Mouse (Mus musculus) MEL (cell line): ENCODE results near the gene Fbxo4. TPM values are rescaled to one million over a fixed set of nuclear protein-coding genes. Genes with fewer than 3 reads are reported as not detected.

Source experiments
- DNase-seq: peaks from one replicate; pipeline ENCODE4 v3.0.0; 2011; ENCODE audit warnings: low read depth, low spot score
- H3K27ac ChIP-seq: 2 replicates; pipeline ENCODE4 v1.5.1; 2012; ENCODE audit warnings: low read depth, mild to moderate bottlenecking, control low read depth, low read length, moderate library complexity; ENCODE audit not compliant: control insufficient read depth
- H3K27me3 ChIP-seq, 2 experiments: fragments of 150-350 bp in 1 of 2; sonication (generic) in 1 of 2; 2 replicates each; pipeline ENCODE4 v1.6.1; 2012; ENCODE audit warnings: low read length in 2 of 2, mild to moderate bottlenecking in 2 of 2, improper control_type of control experiment in 1 of 2, moderate library complexity in 1 of 2; ENCODE audit not compliant: insufficient read depth in 2 of 2, control insufficient read depth in 1 of 2
- H3K36me3 ChIP-seq, 2 experiments: 2 replicates each; pipeline ENCODE4 v1.6.1; 2012 to 2014; ENCODE audit warnings: low read length in 2 of 2, improper control_type of control experiment in 1 of 2, inconsistent platforms in 1 of 2, mild to moderate bottlenecking in 1 of 2; ENCODE audit not compliant: insufficient read depth in 2 of 2, control insufficient read depth in 1 of 2
- H3K4me1 ChIP-seq, 2 experiments: fragments of 150-350 bp in 1 of 2; sonication (generic) in 1 of 2; 2 replicates each; pipeline ENCODE4 v1.6.1; 2012; ENCODE audit warnings: low read length in 2 of 2, improper control_type of control experiment in 1 of 2, mild to moderate bottlenecking in 1 of 2; ENCODE audit not compliant: insufficient read depth in 2 of 2, control insufficient read depth in 1 of 2
- H3K4me3 ChIP-seq, 2 experiments: fragments of 150-350 bp in 1 of 2; sonication (generic) in 1 of 2; 2 replicates each; pipeline ENCODE4 v1.5.1; 2012; ENCODE audit warnings: low read depth in 2 of 2, low read length in 2 of 2, mild to moderate bottlenecking in 2 of 2, moderate library complexity in 2 of 2, control low read depth in 1 of 2, improper control_type of control experiment in 1 of 2; ENCODE audit not compliant: control insufficient read depth in 1 of 2, insufficient read depth in 1 of 2
- H3K79me2 ChIP-seq: 2 replicates; pipeline ENCODE4 v1.6.1; 2012; ENCODE audit warnings: mild to moderate bottlenecking, low read length, moderate library complexity; ENCODE audit not compliant: control insufficient read depth, poor library complexity, insufficient read depth
- H3K9ac ChIP-seq: 2 replicates; pipeline ENCODE4 v1.6.1; 2012; ENCODE audit warnings: low read depth, mild to moderate bottlenecking, control low read depth, low read length, moderate library complexity; ENCODE audit not compliant: control insufficient read depth, poor library complexity, severe bottlenecking
- H3K9me3 ChIP-seq: fragments of 150-350 bp; sonication (generic); replicated peaks from 2 replicates; pipeline ENCODE4 v1.6.1; 2012; ENCODE audit warnings: mild to moderate bottlenecking, low read length, improper control_type of control experiment, moderate library complexity; ENCODE audit not compliant: insufficient read depth
- CHD1 ChIP-seq: IDR thresholded peaks from 2 replicates; pipeline ENCODE4 v1.6.1; 2012; ENCODE audit warnings: low read depth, mild to moderate bottlenecking, inconsistent platforms, low read length, improper control_type of control experiment
- CHD2 ChIP-seq: IDR thresholded peaks from 2 replicates; pipeline ENCODE4 v1.6.1; 2011; ENCODE audit warnings: low read length, improper control_type of control experiment
- ELF1 ChIP-seq: IDR thresholded peaks from 2 replicates; pipeline ENCODE4 v1.6.1; 2014; ENCODE audit warnings: low read depth, mild to moderate bottlenecking, inconsistent platforms, low read length, improper control_type of control experiment, moderate library complexity
- GATA1 ChIP-seq: IDR thresholded peaks from 2 replicates; pipeline ENCODE4 v1.6.1; 2011; ENCODE audit warnings: low read depth, low read length, improper control_type of control experiment
- JUND ChIP-seq: IDR thresholded peaks from 2 replicates; pipeline ENCODE4 v1.6.1; 2011; ENCODE audit warnings: low read depth, mild to moderate bottlenecking, improper control_type of control experiment, low read length
- KAT2A ChIP-seq: conservative IDR thresholded peaks from 2 replicates; pipeline ENCODE4 v1.6.1; 2012; ENCODE audit warnings: low read depth, low read length, improper control_type of control experiment, inconsistent platforms
- MAFK ChIP-seq: IDR thresholded peaks from 2 replicates; pipeline ENCODE4 v1.6.1; 2011; ENCODE audit warnings: low read depth, mild to moderate bottlenecking, low read length, improper control_type of control experiment, borderline replicate concordance
- MAX ChIP-seq: IDR thresholded peaks from 2 replicates; pipeline ENCODE4 v1.6.1; 2011; ENCODE audit warnings: low read length, improper control_type of control experiment
- MAZ ChIP-seq: IDR thresholded peaks from 2 replicates; pipeline ENCODE4 v1.6.1; 2012; ENCODE audit warnings: low read depth, mild to moderate bottlenecking, inconsistent platforms, low read length, improper control_type of control experiment
- MEF2A ChIP-seq: IDR thresholded peaks from 2 replicates; pipeline ENCODE4 v1.6.1; 2014; ENCODE audit warnings: low read depth, mild to moderate bottlenecking, inconsistent platforms, low read length, improper control_type of control experiment; ENCODE audit not compliant: poor library complexity, insufficient replicate concordance, severe bottlenecking; ENCODE audit errors: extremely low read depth
- MXI1 ChIP-seq: IDR thresholded peaks from 2 replicates; pipeline ENCODE4 v1.6.1; 2011; ENCODE audit warnings: mild to moderate bottlenecking, low read depth, low read length, improper control_type of control experiment
- NELFE ChIP-seq: IDR thresholded peaks from 2 replicates; pipeline ENCODE4 v1.6.1; 2011; ENCODE audit warnings: low read depth, low read length, improper control_type of control experiment
- NRF1 ChIP-seq: IDR thresholded peaks from 2 replicates; pipeline ENCODE4 v1.6.1; 2014; ENCODE audit warnings: low read depth, mild to moderate bottlenecking, inconsistent platforms, low read length, improper control_type of control experiment, moderate library complexity; ENCODE audit not compliant: poor library complexity, insufficient read depth, severe bottlenecking
- SIN3A ChIP-seq: IDR thresholded peaks from 2 replicates; pipeline ENCODE4 v1.6.1; 2012; ENCODE audit warnings: low read length, improper control_type of control experiment, inconsistent platforms
- TAL1 ChIP-seq: IDR thresholded peaks from 2 replicates; pipeline ENCODE4 v1.6.1; 2012; ENCODE audit warnings: mild to moderate bottlenecking, inconsistent platforms, low read length, moderate library complexity, mixed read lengths
- TBP ChIP-seq: IDR thresholded peaks from 2 replicates; pipeline ENCODE4 v1.8.0; 2011; ENCODE audit warnings: low read depth, low read length, improper control_type of control experiment
- ZC3H11A ChIP-seq: IDR thresholded peaks from 2 replicates; pipeline ENCODE4 v1.6.1; 2012; ENCODE audit warnings: low read depth, mild to moderate bottlenecking, inconsistent platforms, low read length, improper control_type of control experiment
- ZNF384 ChIP-seq: IDR thresholded peaks from 2 replicates; pipeline ENCODE4 v1.6.1; 2012; ENCODE audit warnings: low read depth, mild to moderate bottlenecking, inconsistent platforms, low read length, improper control_type of control experiment
- polyA plus RNA-seq, 2 experiments: library from polyadenylated mRNA; stranded (reverse) in 1 of 2; unstranded in 1 of 2; fragments of >175 nt in 1 of 2; fragments of >200 nt in 1 of 2; gene quantifications; 2 replicates each; pipeline versions ENCODE4 v1.2.1 to v1.2.4; 2012; ENCODE audit warnings: low replicate concordance in 2 of 2, low read depth in 1 of 2; ENCODE audit not compliant: insufficient read length in 2 of 2, insufficient read depth in 1 of 2, missing spikeins in 1 of 2
- total RNA-seq: library from RNA; depleted of rRNA; stranded (reverse); fragments of 300-350 nt; gene quantifications from 2 replicates; pipeline ENCODE4 v1.2.3, GENCODE M21; 2012

Fbxo4 gene
- total and polyA plus RNA-seq, 3 experiments, result 7.4 to 8.0 TPM; not detected in 1

- TF ChIP-seq ZC3H11A (no peak), NELFE (peak; percentile 54), MEF2A (no peak), TAL1 (no peak)
- TF ChIP-seq, all 39 proteins: peak for 12
These were observed at the start of gene Fbxo4 (continued) for GRCm38 (mm10) chr15:3979061-3979848.

- DNase-seq, result no peak
- no peak overlapping the region for H3K27ac ChIP-seq
- H3K4me1 ChIP-seq, result peaks cover 0 to 13% of the 10 kb centered on the region in 2 experiments; a peak in 2 of 4 replicates
These were observed 49.6 kb upstream of the Fbxo4 start for GRCm38 (mm10) chr15:4028960-4029359.

GRCm38 (mm10) chr15:4028411-4028700 lies 49.0 kb upstream of the Fbxo4 start:
- Histone ChIP-seq H3K9me3 (no peaks in the 10 kb centered on the region), H3K27ac (no peak overlapping the region), H3K36me3 (peaks cover 0 to 4% of the 10 kb centered on the region in 2 experiments; a peak in 2 of 4 replicates), H3K27me3 (no peaks in the 10 kb centered on the region), H3K4me1 (peaks cover 0 to 13% of the 10 kb centered on the region in 2 experiments; a peak in 2 of 4 replicates), H3K4me3 (no peak overlapping the region), H3K79me2 (peaks cover 28% of the 10 kb centered on the region), H3K9ac (no peak overlapping the region)
- DNase-seq, result no peak
- TF ChIP-seq GATA1 (no peak), SIN3A (no peak), ELF1 (no peak), MAX (no peak), ZNF384 (no peak), TBP (no peak), JUND (no peak), MEF2A (no peak), MAFK (no peak), KAT2A (no peak), MAZ (no peak), NRF1 (no peak)

More at GRCm38 (mm10) chr15:4028960-4029359, 49.6 kb upstream of the Fbxo4 start:
- Histone ChIP-seq H3K36me3 (peaks cover 0 to 5% of the 10 kb centered on the region in 2 experiments), H3K9me3 (no peaks in the 10 kb centered on the region), H3K9ac (no peak overlapping the region), H3K4me3 (no peak overlapping the region), H3K79me2 (peaks cover 31% of the 10 kb centered on the region)
- TF ChIP-seq MEF2A (no peak), GATA1 (no peak), CHD2 (no peak), MXI1 (no peak), ZNF384 (no peak), CHD1 (no peak)
- TF ChIP-seq, all 39 proteins: peak for 0
- no peaks in the 10 kb centered on the region for H3K27me3 ChIP-seq
